Mouse (Mus musculus) frontal cortex, postnatal 10 days (tissue): ENCODE measurements around the gene AI464131.
A peak's percentile ranks its signal among the peaks of the same experiment; 100 is the strongest.
"Not testable (repeated sequence)": the region's sequence is repeated elsewhere in the genome, so short reads cannot be mapped to it uniquely, and the experiment has no call there.

Experiments used
- DNase-seq, 2 experiments: peaks; one replicate each; pipeline ENCODE4 v3.0.0; 2022; ENCODE audit warnings: low spot score in 2 of 2, mixed read lengths in 1 of 2

Gene AI464131

GRCm38 (mm10) chr4:41470051-41470683 is 32.7 kb downstream of the AI464131 start:
- DNase-seq = no peak

GRCm38 (mm10) chr4:41469199-41469598 is 33.7 kb downstream of the AI464131 start:
- no peak for DNase-seq

DNA sequence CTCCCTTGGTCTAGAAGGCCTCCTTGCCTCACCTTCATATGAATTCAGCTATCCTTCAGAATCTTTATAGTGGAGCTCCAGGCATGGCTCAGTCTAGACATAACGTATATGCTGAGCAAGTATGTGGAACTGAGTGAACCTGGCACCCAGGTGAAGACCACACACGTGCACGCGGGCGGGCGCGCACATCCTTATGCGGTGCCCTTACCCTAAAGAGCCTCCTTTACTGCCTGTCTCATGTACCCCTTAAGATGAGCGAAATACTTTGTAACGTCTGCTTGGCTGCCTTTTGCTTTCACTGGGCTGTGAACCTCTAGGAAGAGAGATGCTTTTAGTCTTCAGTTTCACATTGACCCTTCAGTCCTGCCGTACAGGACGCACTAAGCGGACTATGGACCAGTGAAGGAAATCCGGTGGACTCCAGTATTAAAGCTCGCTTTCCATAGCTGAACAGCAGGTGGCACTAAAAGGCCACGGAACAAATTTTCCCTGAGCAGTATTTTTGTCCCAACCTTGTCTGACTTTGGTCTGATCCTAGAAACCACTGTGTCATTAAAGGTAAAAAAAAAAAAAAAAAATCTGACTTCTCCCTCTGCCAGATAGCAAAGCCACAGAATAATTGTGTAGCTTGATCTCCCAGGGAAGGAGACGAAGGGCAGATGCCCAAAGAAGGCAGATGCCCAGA is 34.3 kb downstream of the AI464131 start:
- peak in 1 of 2 experiments; percentile 58 for DNase-seq

DNA sequence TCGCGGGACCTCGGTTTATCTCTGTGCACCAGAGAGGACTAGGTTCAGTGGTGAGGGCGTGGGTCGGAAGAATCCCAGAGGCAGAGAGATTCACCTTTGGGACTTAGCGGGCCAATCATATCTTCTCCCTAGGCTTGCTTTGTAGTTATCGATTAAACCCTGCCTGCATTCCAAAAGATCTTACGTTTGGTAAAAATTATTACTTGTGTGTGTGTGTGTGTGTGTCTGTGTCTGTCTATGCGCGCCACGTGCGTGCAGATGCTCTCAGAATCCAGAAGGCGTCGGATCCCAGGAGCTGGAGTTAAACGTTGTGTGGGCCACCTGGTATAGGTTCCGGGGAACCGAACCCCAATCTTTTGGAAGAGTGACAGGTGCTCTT is 37.6 kb downstream of the AI464131 start:
- no peak for DNase-seq

GRCm38 (mm10) chr4:41464345-41465286 is 38.3 kb downstream of the AI464131 start, which contains the start of the genes Kif24 and Nudt2:
Gene Kif24 (minus strand): TSS chr4:41464887.
Gene Nudt2 (plus strand): TSS chr4:41465151.
- DNase-seq = peak; percentile 98 to 99

GRCm38 (mm10) chr4:41463051-41463738 is 39.7 kb downstream of the AI464131 start:
- not testable (repeated sequence) for DNase-seq

DNA sequence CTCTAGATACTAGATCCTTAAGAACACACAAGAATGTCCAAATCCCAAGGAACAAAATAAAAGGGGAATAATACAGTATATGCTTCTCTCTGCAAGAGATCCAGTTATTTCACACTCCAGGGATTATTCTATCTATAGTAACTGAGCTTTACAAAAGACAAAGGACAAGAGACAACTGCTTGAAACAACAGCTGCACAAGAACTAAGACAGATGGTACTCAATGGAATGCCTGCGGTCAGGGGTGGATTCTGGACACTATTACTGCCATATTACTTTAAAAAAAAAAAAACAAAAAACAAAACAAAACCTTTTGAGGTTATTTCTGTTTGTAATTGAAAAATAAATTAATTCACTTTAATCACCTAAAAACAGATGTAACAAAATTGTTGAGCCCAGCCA is 42.2 kb downstream of the AI464131 start:
- no peak for DNase-seq

DNA sequence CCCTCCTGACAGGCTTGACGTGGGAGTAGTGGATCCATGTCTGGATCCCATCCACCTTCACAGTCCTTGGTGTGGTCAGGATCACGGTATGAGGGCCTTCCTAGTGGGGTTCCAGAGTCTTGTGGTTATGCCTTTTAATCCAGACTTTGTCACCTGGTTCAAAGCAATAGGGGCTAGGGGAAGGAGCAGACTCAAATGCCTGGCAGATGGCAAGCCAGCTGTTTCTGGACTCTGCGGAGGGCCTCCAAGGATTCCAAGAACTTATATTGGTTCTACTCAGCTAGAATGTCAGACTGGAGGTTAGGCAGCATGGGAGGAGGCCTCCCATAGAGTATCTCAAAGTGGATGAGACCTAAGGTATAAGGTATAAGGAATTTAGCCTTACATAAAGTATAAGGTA is 55.3 kb downstream of the AI464131 start:
- no peak for DNase-seq
